Mouse (Mus musculus) kidney, embryonic 15.5 days (tissue): ENCODE measurements around the gene Ak1. TPM values are rescaled to one million over a fixed set of nuclear protein-coding genes. Genes with fewer than 3 reads are reported as not detected.

Source experiments
- ATAC-seq: fragments of 200-750 bp; cut with Nextera tagmentation; replicated peaks from 2 replicates; pipeline ENCODE4 v1.8.0; 2017; ENCODE audit warnings: moderate TSS enrichment; ENCODE audit not compliant: low FRiP score
- H3K27ac ChIP-seq: fragments of 300-500 bp; sonication (generic); 2 replicates; pipeline ENCODE4 v1.5.1; 2015; ENCODE audit warnings: mild to moderate bottlenecking, inconsistent platforms
- H3K27me3 ChIP-seq: fragments of 300-500 bp; sonication (generic); 2 replicates; pipeline ENCODE4 v1.6.1; 2015; ENCODE audit warnings: inconsistent platforms
- H3K36me3 ChIP-seq: fragments of 300-500 bp; sonication (generic); 2 replicates; pipeline ENCODE4 v1.6.1; 2015; ENCODE audit warnings: inconsistent platforms
- H3K4me1 ChIP-seq: fragments of 300-500 bp; sonication (generic); 2 replicates; pipeline ENCODE4 v1.6.1; 2015; ENCODE audit warnings: inconsistent platforms
- H3K4me2 ChIP-seq: fragments of 300-500 bp; sonication (generic); 2 replicates; pipeline ENCODE4 v1.6.1; 2015; ENCODE audit warnings: moderate library complexity, mild to moderate bottlenecking, inconsistent platforms
- H3K4me3 ChIP-seq: fragments of 300-500 bp; sonication (generic); replicated peaks from 2 replicates; pipeline ENCODE4 v1.5.1; 2015; ENCODE audit warnings: mild to moderate bottlenecking, inconsistent platforms
- H3K9ac ChIP-seq: fragments of 300-500 bp; sonication (generic); 2 replicates; pipeline ENCODE4 v1.6.1; 2015; ENCODE audit warnings: mild to moderate bottlenecking, inconsistent platforms
- H3K9me3 ChIP-seq: fragments of 300-500 bp; sonication (generic); replicated peaks from 2 replicates; pipeline ENCODE4 v1.6.1; 2016; ENCODE audit warnings: inconsistent platforms
- WGBS: fragments of 180-500 bp; shearing (Covaris S2); methylation state at CpG from one replicate; pipeline ENCODE4 v1.1.7; 2015; ENCODE audit warnings: mixed read lengths; 5-methylcytosine and 5-hydroxymethylcytosine counted together
- polyA plus RNA-seq: library from polyadenylated mRNA; unstranded; fragments of >200 nt; fragmentation: Nextera tagmentation; extraction: Ambion mirVana; gene quantifications from 2 replicates; pipeline ENCODE4 v1.2.1, GENCODE M21; 2015

Ak1 gene
- polyA plus RNA-seq, 1 experiment from 2014 or later, result 32.6 TPM

- Histone ChIP-seq H3K9me3 (no peaks in the 10 kb centered on the region), H3K4me3 (no peak overlapping the region)
- 50% methylated on average over 11 of the region's 11 CpGs for WGBS
Observed at GRCm38 (mm10) chr2:32667775-32668174, 46.2 kb downstream of the Ak1 start.

GRCm38 (mm10) chr2:32668176-32668575 lies 46.6 kb downstream of the Ak1 start:
- Histone ChIP-seq H3K9ac (no peak overlapping the region), H3K4me2 (no peak overlapping the region), H3K4me3 (no peak overlapping the region), H3K4me1 (0 out of 2 replicates have a peak, but pooled peaks cover 9% of the 10 kb centered on the region), H3K27ac (peak overlapping the region; percentile 52; the same call in 1 of the 2 replicates), H3K27me3 (no peaks in the 10 kb centered on the region), H3K9me3 (no peaks in the 10 kb centered on the region), H3K36me3 (peaks cover 23% of the 10 kb centered on the region)
- ATAC-seq, result no peak
- 89% methylated on average over 7 of the region's 7 CpGs for WGBS

More at GRCm38 (mm10) chr2:32667775-32668174, 46.2 kb downstream of the Ak1 start:
- H3K36me3 ChIP-seq, result peaks cover 19% of the 10 kb centered on the region
- H3K4me2 ChIP-seq, result no peak overlapping the region
- 0 out of 2 replicates have a peak, but pooled peaks cover 8% of the 10 kb centered on the region for H3K4me1 ChIP-seq
- no peak for ATAC-seq
- no peak overlapping the region for H3K9ac ChIP-seq
- no peaks in the 10 kb centered on the region for H3K27me3 ChIP-seq
- H3K27ac ChIP-seq, result peak overlapping the region; percentile 52; the same call in 1 of the 2 replicates

DNA sequence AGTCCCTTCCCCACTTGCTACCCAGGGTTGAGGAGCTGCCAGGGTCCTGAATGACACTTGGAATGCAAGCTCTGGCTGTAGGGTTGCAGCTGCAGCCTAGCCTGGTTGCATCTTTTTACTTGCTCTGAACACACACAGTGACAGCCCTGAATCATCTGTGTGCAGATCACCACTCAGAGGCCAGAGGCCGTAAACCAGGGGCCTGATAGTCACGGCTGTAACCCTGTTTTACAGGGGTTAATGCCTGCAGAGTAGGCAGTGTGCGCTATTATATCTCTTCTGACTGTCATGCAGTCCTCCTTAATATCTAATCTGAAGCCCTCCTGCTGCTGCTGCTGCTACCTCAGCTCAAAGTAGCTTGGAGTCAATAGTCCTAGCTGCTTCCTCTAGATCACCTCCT lies 48.3 kb downstream of the Ak1 start:
- Histone ChIP-seq H3K27ac (no peak overlapping the region), H3K4me3 (no peak overlapping the region), H3K4me1 (0 out of 2 replicates have a peak, but pooled peaks cover 11% of the 10 kb centered on the region), H3K36me3 (peaks cover 35% of the 10 kb centered on the region), H3K9me3 (no peaks in the 10 kb centered on the region), H3K27me3 (no peaks in the 10 kb centered on the region), H3K9ac (no peak overlapping the region), H3K4me2 (no peak overlapping the region)
- 47% methylated on average over 3 of the region's 3 CpGs for WGBS
- ATAC-seq, result no peak

GRCm38 (mm10) chr2:32671147-32671546 lies 49.6 kb downstream of the Ak1 start:
- peaks cover 47% of the 10 kb centered on the region for H3K36me3 ChIP-seq
- no peak for ATAC-seq
- 0 out of 2 replicates have a peak, but pooled peaks cover 5% of the 10 kb centered on the region for H3K4me1 ChIP-seq
- no peak overlapping the region for H3K27ac ChIP-seq
- no peak overlapping the region for H3K4me3 ChIP-seq
- WGBS, result 89% methylated on average over 9 of the region's 9 CpGs
- H3K9me3 ChIP-seq, result no peaks in the 10 kb centered on the region; the same call in 1 of the 2 replicates
- no peaks in the 10 kb centered on the region for H3K27me3 ChIP-seq
- no peak overlapping the region for H3K4me2 ChIP-seq
- H3K9ac ChIP-seq, result no peak overlapping the region

- Histone ChIP-seq H3K9me3 (no peaks in the 10 kb centered on the region; the same call in 1 of the 2 replicates), H3K4me3 (no peak overlapping the region), H3K4me2 (no peak overlapping the region), H3K36me3 (peaks cover 51% of the 10 kb centered on the region), H3K9ac (no peak overlapping the region), H3K27ac (no peak overlapping the region), H3K27me3 (no peaks in the 10 kb centered on the region), H3K4me1 (0 out of 2 replicates have a peak, but pooled peaks cover 5% of the 10 kb centered on the region)
- WGBS, result 72% methylated on average over 9 of the region's 9 CpGs
- ATAC-seq, result no peak
Observed at GRCm38 (mm10) chr2:32671907-32672595, 50.5 kb downstream of the Ak1 start.

- Histone ChIP-seq H3K27ac (no peak overlapping the region), H3K9me3 (no peaks in the 10 kb centered on the region; the same call in 1 of the 2 replicates), H3K36me3 (peaks cover 58% of the 10 kb centered on the region), H3K4me2 (no peak overlapping the region), H3K9ac (no peak overlapping the region), H3K27me3 (no peaks in the 10 kb centered on the region), H3K4me3 (no peak overlapping the region), H3K4me1 (0 out of 2 replicates have a peak, but pooled peaks cover 2% of the 10 kb centered on the region)
- 70% methylated on average over 16 of the region's 16 CpGs for WGBS
- 0 out of 2 replicates have a peak, but pooled peaks have one; percentile 26 for ATAC-seq
Observed at GRCm38 (mm10) chr2:32673176-32673917, 51.8 kb downstream of the Ak1 start.

GRCm38 (mm10) chr2:32676821-32677220 lies 55.3 kb downstream of the Ak1 start:
- peaks cover 15% of the 10 kb centered on the region for H3K4me1 ChIP-seq
- H3K9ac ChIP-seq, result no peak overlapping the region
- no peaks in the 10 kb centered on the region; the same call in 1 of the 2 replicates for H3K9me3 ChIP-seq
- WGBS, result 90% methylated on average over 3 of the region's 3 CpGs
- H3K27me3 ChIP-seq, result no peaks in the 10 kb centered on the region
- H3K4me3 ChIP-seq, result no peak overlapping the region
- H3K4me2 ChIP-seq, result no peak overlapping the region
- H3K36me3 ChIP-seq, result peaks cover 54% of the 10 kb centered on the region
- ATAC-seq, result no peak
- no peak overlapping the region for H3K27ac ChIP-seq

DNA sequence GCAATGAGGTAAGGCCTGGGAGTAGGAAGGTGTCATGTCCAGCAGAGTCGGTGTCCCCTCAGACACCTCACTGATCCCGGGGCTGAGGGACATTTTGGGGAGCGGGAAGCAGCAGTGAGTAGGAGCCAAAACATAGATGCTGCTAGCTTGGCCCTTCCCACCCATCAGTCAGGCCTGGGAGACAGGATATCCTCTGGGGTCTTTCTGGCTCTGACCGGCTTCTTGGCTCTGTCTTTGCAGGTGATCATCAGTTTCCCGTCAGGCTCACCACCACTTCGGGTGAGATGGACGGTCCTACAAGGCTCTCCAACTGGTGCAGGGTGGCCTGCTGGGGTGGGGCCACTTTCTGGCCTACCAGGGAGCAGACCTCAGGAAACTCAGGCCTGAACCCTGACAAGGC lies 56.1 kb downstream of the Ak1 start:
- ATAC-seq, result no peak
- 84% methylated on average over 7 of the region's 7 CpGs for WGBS

DNA sequence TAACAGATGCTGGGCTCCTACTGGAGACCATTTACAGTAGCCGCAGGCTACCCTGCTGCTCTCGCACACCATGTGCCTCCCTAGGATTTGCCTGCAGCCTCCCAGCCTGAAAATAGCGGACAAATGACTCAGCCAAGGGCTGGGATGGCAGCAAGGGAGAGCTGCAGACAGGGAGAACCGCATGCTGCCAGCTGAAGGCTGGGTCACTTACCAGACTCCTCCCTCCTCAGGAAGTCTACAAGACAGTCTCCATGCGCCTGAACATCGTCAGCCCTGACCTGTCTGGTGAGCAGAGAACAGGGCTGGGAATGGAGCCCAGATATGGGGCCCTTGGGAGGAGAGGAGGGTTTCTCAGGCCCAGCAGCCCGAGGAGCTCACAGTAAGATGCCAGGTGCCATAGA lies 58.5 kb downstream of the Ak1 start:
- Histone ChIP-seq H3K9ac (no peak overlapping the region), H3K4me2 (no peak overlapping the region), H3K9me3 (no peaks in the 10 kb centered on the region; the same call in 1 of the 2 replicates), H3K36me3 (peaks cover 66% of the 10 kb centered on the region), H3K27ac (peak overlapping the region; percentile 20; the same call in 1 of the 2 replicates), H3K4me3 (no peak overlapping the region), H3K27me3 (no peaks in the 10 kb centered on the region), H3K4me1 (peaks cover 15% of the 10 kb centered on the region)
- 29% methylated on average over 7 of the region's 7 CpGs for WGBS
- ATAC-seq, result no peak

More for the DNA sequence above, 56.1 kb downstream of the Ak1 start:
- Histone ChIP-seq H3K36me3 (peaks cover 60% of the 10 kb centered on the region), H3K4me1 (peaks cover 18% of the 10 kb centered on the region), H3K27me3 (no peaks in the 10 kb centered on the region), H3K4me3 (no peak overlapping the region), H3K9ac (no peak overlapping the region), H3K27ac (no peak overlapping the region), H3K9me3 (no peaks in the 10 kb centered on the region; the same call in 1 of the 2 replicates), H3K4me2 (no peak overlapping the region)

DNA sequence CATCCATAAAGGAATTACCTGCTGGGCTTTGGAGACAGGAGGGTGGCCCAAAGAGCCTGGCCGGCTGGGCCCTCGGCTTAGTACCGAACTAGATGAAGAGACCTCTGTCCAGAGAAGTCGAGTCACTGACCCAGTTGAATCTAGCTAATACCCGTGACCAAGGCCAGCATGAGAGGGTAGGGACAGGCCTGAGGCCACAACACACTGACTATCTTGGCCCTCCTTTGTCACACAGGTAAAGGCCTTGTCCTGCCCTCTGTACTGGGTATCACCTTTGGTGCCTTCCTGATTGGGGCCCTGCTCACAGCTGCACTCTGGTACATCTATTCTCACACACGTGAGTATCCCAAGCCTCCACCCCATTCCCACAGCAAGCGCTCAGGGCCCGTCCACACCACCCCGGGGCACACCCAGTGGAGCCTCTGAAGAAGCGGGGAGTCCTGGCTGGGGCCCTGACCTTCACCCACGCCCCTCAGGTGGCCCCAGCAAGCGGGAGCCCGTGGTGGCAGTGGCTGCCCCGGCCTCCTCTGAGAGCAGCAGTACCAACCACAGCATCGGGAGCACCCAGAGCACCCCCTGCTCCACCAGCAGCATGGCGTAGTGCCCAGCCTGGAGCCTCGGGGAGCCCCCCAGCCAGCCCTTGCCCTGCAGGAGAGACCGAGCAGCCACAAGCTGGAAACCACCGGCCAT lies 59.5 kb downstream of the Ak1 start:
- Histone ChIP-seq H3K9me3 (no peaks in the 10 kb centered on the region; the same call in 1 of the 2 replicates), H3K9ac (no peak overlapping the region), H3K27ac (no peak overlapping the region), H3K4me2 (no peak overlapping the region), H3K4me1 (peaks cover 15% of the 10 kb centered on the region), H3K4me3 (no peak overlapping the region), H3K27me3 (no peaks in the 10 kb centered on the region), H3K36me3 (peaks cover 66% of the 10 kb centered on the region)
- WGBS, result 85% methylated on average over 19 of the region's 19 CpGs
- ATAC-seq, result 0 out of 2 replicates have a peak, but pooled peaks have one; percentile 14

GRCm38 (mm10) chr2:32681754-32682153 lies 60.2 kb downstream of the Ak1 start:
- Histone ChIP-seq H3K36me3 (peaks cover 69% of the 10 kb centered on the region), H3K9ac (no peak overlapping the region), H3K27ac (no peak overlapping the region), H3K4me3 (no peak overlapping the region), H3K27me3 (no peaks in the 10 kb centered on the region), H3K9me3 (no peaks in the 10 kb centered on the region), H3K4me2 (no peak overlapping the region), H3K4me1 (peaks cover 15% of the 10 kb centered on the region)
- WGBS, result 69% methylated on average over 6 of the region's 6 CpGs
- ATAC-seq, result no peak
